Mouse (Mus musculus): ENCODE data around the gene Crybg1. TPM values are rescaled to one million over a fixed set of nuclear protein-coding genes. Genes with fewer than 3 reads are reported as not detected.
A peak's percentile ranks its signal among the peaks of the same experiment; 100 is the strongest.

Crybg1 gene
- total and polyA plus RNA-seq, 2 experiments from 2014 or later, result 0.15 to 1.0 TPM

DNA sequence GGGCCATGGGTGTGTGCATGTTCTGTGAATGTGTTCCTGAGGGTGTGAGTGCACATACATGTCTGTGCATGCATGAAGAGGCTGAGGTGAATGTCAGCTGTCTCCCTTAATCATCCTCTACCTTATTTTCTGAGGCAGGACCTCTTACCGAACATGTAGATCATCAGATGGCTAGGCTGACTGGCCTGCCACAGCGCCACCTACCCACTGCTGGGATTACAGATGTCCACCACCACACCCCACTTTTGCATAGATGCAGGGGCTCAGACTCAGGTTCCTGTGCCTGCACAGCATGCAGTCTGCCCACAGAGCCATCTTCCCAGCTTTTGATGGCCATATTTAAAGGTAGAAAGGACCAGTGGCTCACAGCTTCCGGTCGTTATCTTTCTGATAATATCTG lies 103.9 kb downstream of the Crybg1 start:
- H3K27ac ChIP-seq (ENCODE audit: low read depth, low read length), result no peak overlapping the region
- ATAC-seq (ENCODE audit: low FRiP score), result no peak

GRCm38 (mm10) chr10:44043630-44044029 lies 105.0 kb downstream of the Crybg1 start:
- no peak for ATAC-seq (ENCODE audit: low FRiP score)
- TF ChIP-seq CTCF (IDR thresholded peaks at IDR 0.05), result no peak

More for the DNA sequence above, 103.9 kb downstream of the Crybg1 start:
- TF ChIP-seq CTCF (IDR thresholded peaks at IDR 0.05), result peak; percentile 18
- no peak for DNase-seq (ENCODE audit: low spot score)
- no peak overlapping the region for H3K9ac ChIP-seq (replicated peaks; ENCODE audit: low read length, poor library complexity, severe bottlenecking)
- no peaks in the 10 kb centered on the region for H3K36me3 ChIP-seq (ENCODE audit: insufficient read depth, low read length)
- H3K4me3 ChIP-seq (ENCODE audit: low read depth, low read length), result no peak overlapping the region
- WGBS, result 74% methylated on average over 4 of the region's 4 CpGs
- no peak overlapping the region for H3K4me2 ChIP-seq (ENCODE audit: low read depth, low read length, poor library complexity, severe bottlenecking)
- no peaks in the 10 kb centered on the region for H3K4me1 ChIP-seq (ENCODE audit: insufficient read depth, low read length)
- no peaks in the 10 kb centered on the region for H3K27me3 ChIP-seq (ENCODE audit: insufficient read depth, low read length)
- H3K9me3 ChIP-seq (ENCODE audit: low read length), result no peaks in the 10 kb centered on the region

GRCm38 (mm10) chr10:44039185-44039584 lies 109.5 kb downstream of the Crybg1 start:
- 87% methylated on average over 2 of the region's 2 CpGs for WGBS
- no peak for TF ChIP-seq CTCF (IDR thresholded peaks at IDR 0.05)
- Histone ChIP-seq H3K27me3 (ENCODE audit: insufficient read depth, low read length) (no peaks in the 10 kb centered on the region), H3K9me3 (ENCODE audit: low read length) (no peaks in the 10 kb centered on the region), H3K4me1 (ENCODE audit: insufficient read depth, low read length) (no peaks in the 10 kb centered on the region), H3K36me3 (ENCODE audit: insufficient read depth, low read length) (no peaks in the 10 kb centered on the region), H3K9ac (replicated peaks; ENCODE audit: low read length, poor library complexity, severe bottlenecking) (no peak overlapping the region), H3K27ac (ENCODE audit: low read depth, low read length) (no peak overlapping the region), H3K4me2 (ENCODE audit: low read depth, low read length, poor library complexity, severe bottlenecking) (no peak overlapping the region), H3K4me3 (ENCODE audit: low read depth, low read length) (no peak overlapping the region)
- ATAC-seq (ENCODE audit: low FRiP score) (no peak), DNase-seq (ENCODE audit: low spot score) (no peak)

More at GRCm38 (mm10) chr10:44043630-44044029, 105.0 kb downstream of the Crybg1 start:
- Histone ChIP-seq H3K9me3 (ENCODE audit: low read length) (no peaks in the 10 kb centered on the region), H3K27ac (ENCODE audit: low read depth, low read length) (no peak overlapping the region), H3K4me2 (ENCODE audit: low read depth, low read length, poor library complexity, severe bottlenecking) (no peak overlapping the region), H3K27me3 (ENCODE audit: insufficient read depth, low read length) (no peaks in the 10 kb centered on the region), H3K4me1 (ENCODE audit: insufficient read depth, low read length) (no peaks in the 10 kb centered on the region), H3K4me3 (ENCODE audit: low read depth, low read length) (no peak overlapping the region), H3K9ac (replicated peaks; ENCODE audit: low read length, poor library complexity, severe bottlenecking) (no peak overlapping the region), H3K36me3 (ENCODE audit: insufficient read depth, low read length) (no peaks in the 10 kb centered on the region)
- DNase-seq (ENCODE audit: low spot score), result no peak
- WGBS, result 77% methylated on average over 7 of the region's 7 CpGs

DNA sequence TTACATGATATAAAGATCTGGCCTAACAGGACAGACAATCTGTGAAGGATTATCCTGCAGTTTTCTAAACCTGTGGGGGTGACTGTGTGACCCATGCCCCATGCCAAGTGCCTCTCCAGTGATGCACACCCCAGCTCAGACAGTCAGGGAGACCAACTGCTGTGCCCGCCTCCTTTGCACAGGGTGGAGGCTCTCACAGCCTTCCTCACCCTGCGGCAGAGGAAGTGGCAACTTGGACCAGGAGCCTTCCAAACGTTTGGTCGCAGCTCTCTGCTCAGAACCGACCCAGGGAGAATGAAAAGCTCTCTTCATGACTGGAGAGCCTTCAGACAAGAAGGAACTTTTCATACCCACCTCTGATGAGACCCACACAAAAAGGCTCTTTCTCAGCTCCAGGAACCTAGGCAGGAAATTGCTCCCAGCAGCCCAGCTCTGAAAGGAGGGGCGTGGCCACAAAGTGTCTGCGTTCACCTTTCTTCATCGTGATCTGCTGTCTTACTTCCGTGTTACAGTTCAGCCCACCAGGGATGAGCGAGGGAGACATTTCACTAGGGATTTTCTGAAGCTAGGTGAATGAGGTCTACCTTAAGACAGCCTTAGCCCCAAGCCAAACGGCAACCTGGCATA lies 110.6 kb downstream of the Crybg1 start:
- DNase-seq (ENCODE audit: low spot score), result no peak

GRCm38 (mm10) chr10:44029566-44029965 lies 119.1 kb downstream of the Crybg1 start:
- 86% methylated on average over 3 of the region's 3 CpGs for WGBS
- DNase-seq (ENCODE audit: low spot score) (no peak), ATAC-seq (ENCODE audit: low FRiP score) (no peak)
- Histone ChIP-seq H3K36me3 (ENCODE audit: insufficient read depth, low read length) (no peaks in the 10 kb centered on the region), H3K9ac (replicated peaks; ENCODE audit: low read length, poor library complexity, severe bottlenecking) (no peak overlapping the region), H3K4me1 (ENCODE audit: insufficient read depth, low read length) (no peaks in the 10 kb centered on the region), H3K27me3 (ENCODE audit: insufficient read depth, low read length) (no peaks in the 10 kb centered on the region), H3K4me3 (ENCODE audit: low read depth, low read length) (no peak overlapping the region), H3K9me3 (ENCODE audit: low read length) (no peaks in the 10 kb centered on the region), H3K27ac (ENCODE audit: low read depth, low read length) (no peak overlapping the region), H3K4me2 (ENCODE audit: low read depth, low read length, poor library complexity, severe bottlenecking) (no peak overlapping the region)
- no peak for TF ChIP-seq CTCF (IDR thresholded peaks at IDR 0.05)

More for the DNA sequence above, 110.6 kb downstream of the Crybg1 start:
- no peaks in the 10 kb centered on the region for H3K9me3 ChIP-seq (ENCODE audit: low read length)
- no peak overlapping the region for H3K4me2 ChIP-seq (ENCODE audit: low read depth, low read length, poor library complexity, severe bottlenecking)
- no peak overlapping the region for H3K4me3 ChIP-seq (ENCODE audit: low read depth, low read length)
- no peaks in the 10 kb centered on the region for H3K4me1 ChIP-seq (ENCODE audit: insufficient read depth, low read length)
- no peak for ATAC-seq (ENCODE audit: low FRiP score)
- H3K36me3 ChIP-seq (ENCODE audit: insufficient read depth, low read length), result no peaks in the 10 kb centered on the region
- WGBS, result 56% methylated on average over 11 of the region's 11 CpGs
- no peak overlapping the region for H3K9ac ChIP-seq (replicated peaks; ENCODE audit: low read length, poor library complexity, severe bottlenecking)
- H3K27ac ChIP-seq (ENCODE audit: low read depth, low read length), result no peak overlapping the region
- TF ChIP-seq CTCF (IDR thresholded peaks at IDR 0.05), result no peak
- no peaks in the 10 kb centered on the region for H3K27me3 ChIP-seq (ENCODE audit: insufficient read depth, low read length)

DNA sequence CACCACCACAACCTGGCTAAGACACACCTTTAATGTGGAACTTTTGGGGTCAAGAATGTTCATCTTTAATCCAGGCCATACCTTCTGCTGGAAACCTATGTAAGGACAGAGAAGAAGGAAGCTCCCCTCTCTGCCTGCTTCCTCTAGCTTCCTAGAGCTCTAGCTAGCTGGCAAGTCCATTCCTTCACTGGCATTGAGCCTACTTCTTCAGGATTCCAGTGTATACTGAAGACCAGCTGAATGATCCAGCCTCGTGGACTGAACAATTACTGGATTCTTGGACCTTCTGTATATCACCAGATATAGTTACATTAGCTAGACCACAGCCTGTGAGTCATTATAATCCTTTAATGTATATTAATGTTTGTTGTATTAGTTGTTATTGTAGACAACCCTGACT lies 121.4 kb downstream of the Crybg1 start:
- DNase-seq (ENCODE audit: low spot score) (no peak), ATAC-seq (ENCODE audit: low FRiP score) (no peak)
- no peak overlapping the region for H3K9ac ChIP-seq (replicated peaks; ENCODE audit: low read length, poor library complexity, severe bottlenecking)
- WGBS, result 71% methylated on average over 1 of the region's 1 CpGs
- H3K36me3 ChIP-seq (ENCODE audit: insufficient read depth, low read length), result no peaks in the 10 kb centered on the region
- no peaks in the 10 kb centered on the region for H3K9me3 ChIP-seq (ENCODE audit: low read length)
- H3K27me3 ChIP-seq (ENCODE audit: insufficient read depth, low read length), result no peaks in the 10 kb centered on the region
- no peak for TF ChIP-seq CTCF (IDR thresholded peaks at IDR 0.05)
- H3K4me2 ChIP-seq (ENCODE audit: low read depth, low read length, poor library complexity, severe bottlenecking), result no peak overlapping the region
- no peak overlapping the region for H3K4me3 ChIP-seq (ENCODE audit: low read depth, low read length)
- no peak overlapping the region for H3K27ac ChIP-seq (ENCODE audit: low read depth, low read length)
- no peaks in the 10 kb centered on the region for H3K4me1 ChIP-seq (ENCODE audit: insufficient read depth, low read length)

Data from midbrain, postnatal 0 days (tissue).